Mouse (Mus musculus): ENCODE measurements at regions not wholly inside any gene's neighbourhood (a gene's known extent, or its start where the extent isn't known, plus 50 kb on each side); places are given as distances from the start of the nearest gene placed in this dataset.
A peak's percentile ranks its signal among the peaks of the same experiment; 100 is the strongest.
"Not testable (repeated sequence)": the region's sequence is repeated elsewhere in the genome, so short reads cannot be mapped to it uniquely, and the experiment has no call there.

DNA sequence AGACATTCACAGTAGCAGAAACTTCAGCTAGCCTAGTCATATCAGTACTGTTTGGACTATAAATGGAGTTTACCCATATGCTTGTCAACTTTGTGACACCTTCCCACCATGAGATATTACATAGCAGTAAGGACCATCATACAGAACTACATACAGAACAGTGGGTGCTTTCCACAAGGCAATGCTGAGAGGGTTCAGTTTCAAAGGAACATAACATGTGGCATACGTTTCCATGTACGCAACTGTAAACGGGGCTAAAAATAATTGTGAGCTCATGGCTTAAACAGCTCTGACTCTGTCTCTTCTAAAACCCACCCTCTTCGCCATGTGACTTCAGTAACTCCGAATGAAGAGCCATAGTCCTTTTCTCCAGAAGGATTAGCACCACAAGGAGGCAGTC is 109.0 kb upstream of the Rasgrp1 start:
- 37% methylated on average over 5 of the region's 5 CpGs for WGBS
- no peaks in the 10 kb centered on the region for H3K36me3 ChIP-seq
- H3K4me1 ChIP-seq: 0 out of 2 replicates have a peak, but pooled peaks cover 3% of the 10 kb centered on the region
- H3K9me3 ChIP-seq (replicated peaks): no peaks in the 10 kb centered on the region
- no peaks in the 10 kb centered on the region for H3K27me3 ChIP-seq
- peak; percentile 59; the same call in 1 of the 2 replicates for ATAC-seq (ENCODE audit: insufficient number of reproducible peaks, low FRiP score, low TSS enrichment, low read depth)
- no peak overlapping the region for H3K4me3 ChIP-seq (replicated peaks)
- no peak overlapping the region for H3K9ac ChIP-seq
- 0 out of 2 replicates have a peak overlapping the region, but pooled peaks have one; percentile 59 for H3K27ac ChIP-seq (replicated peaks)
- no peak overlapping the region for H3K4me2 ChIP-seq (replicated peaks)

DNA sequence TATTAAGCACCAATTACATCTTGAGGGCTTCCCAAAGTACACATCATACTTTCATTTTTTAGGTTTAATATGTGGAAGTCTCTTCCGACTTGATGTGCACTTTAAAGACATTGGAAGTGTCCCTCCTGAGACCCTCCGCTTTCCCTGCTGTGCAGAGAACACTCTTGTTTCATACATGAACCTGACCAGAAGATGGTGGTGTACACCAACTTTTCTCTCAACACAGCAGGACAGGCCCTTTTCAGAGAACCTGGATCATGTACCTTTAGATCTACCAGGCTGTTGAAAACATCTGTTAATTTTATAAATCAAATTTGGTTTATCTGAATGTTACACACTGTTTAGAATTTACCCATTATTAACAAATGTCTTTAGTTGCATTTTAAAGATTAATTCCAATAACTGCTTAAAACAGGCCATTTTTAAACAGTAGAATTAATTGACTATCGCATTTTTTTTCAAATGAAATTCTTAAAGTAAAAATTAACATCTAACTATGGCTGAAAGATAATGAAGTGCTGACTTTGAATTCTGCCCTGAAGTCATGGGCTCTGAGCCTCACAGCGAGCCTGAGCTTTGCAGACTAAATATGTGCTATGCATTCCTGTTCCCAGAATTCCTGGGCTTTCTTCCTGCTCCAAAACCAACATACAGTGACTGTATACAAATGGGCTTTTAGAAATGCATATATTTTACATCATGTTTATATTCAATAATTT is 112.4 kb upstream of the Rasgrp1 start:
- 60% methylated on average over 4 of the region's 4 CpGs for WGBS
- no peaks in the 10 kb centered on the region for H3K27me3 ChIP-seq
- no peaks in the 10 kb centered on the region for H3K9me3 ChIP-seq (replicated peaks)
- no peaks in the 10 kb centered on the region for H3K36me3 ChIP-seq
- H3K9ac ChIP-seq: no peak overlapping the region
- no peak overlapping the region for H3K4me2 ChIP-seq (replicated peaks)
- ATAC-seq (ENCODE audit: insufficient number of reproducible peaks, low FRiP score, low TSS enrichment, low read depth): no peak
- 0 out of 2 replicates have a peak, but pooled peaks cover 3% of the 10 kb centered on the region for H3K4me1 ChIP-seq
- no peak overlapping the region for H3K4me3 ChIP-seq (replicated peaks)
- H3K27ac ChIP-seq (replicated peaks): no peak overlapping the region

DNA sequence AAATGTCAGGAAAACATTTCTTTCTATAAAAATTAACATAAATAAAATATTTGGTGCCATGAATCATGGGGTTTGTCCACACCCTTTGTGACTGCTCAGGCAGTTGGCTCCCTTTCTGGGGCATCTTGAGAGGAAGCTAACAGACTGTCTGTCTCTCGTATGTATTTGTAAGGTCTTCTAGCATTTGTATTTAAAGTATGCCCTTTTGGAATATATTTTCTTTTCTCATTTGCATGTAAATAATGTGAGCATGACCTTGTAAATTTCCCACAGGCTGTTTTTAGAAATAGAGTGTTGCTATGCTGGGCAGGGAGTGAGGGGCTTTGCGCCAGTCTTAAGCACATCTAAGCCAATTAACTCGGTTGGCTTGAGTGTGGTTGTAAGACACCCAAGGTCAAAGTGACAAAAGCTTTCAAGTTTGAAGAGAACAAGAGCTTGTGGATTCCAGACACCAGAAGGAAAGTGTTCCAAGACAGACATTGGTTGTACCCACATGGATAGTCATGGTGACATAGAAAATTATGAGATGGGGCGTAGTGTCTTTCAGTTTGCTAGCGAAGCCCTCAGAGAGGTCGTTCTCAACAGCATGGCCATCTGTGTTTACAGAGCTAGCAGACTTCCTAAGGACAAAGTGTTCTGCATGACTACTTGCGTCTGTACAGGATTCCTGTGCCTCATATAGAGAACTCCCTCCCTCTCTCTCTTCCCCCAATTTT is 113.1 kb upstream of the Rasgrp1 start:
- 46% methylated on average over 7 of the region's 7 CpGs for WGBS
- Histone ChIP-seq H3K27me3 (no peaks in the 10 kb centered on the region), H3K4me1 (0 out of 2 replicates have a peak, but pooled peaks cover 3% of the 10 kb centered on the region), H3K36me3 (no peaks in the 10 kb centered on the region), H3K9me3 (replicated peaks) (no peaks in the 10 kb centered on the region), H3K4me2 (replicated peaks) (no peak overlapping the region), H3K9ac (no peak overlapping the region), H3K27ac (replicated peaks) (peak overlapping the region; percentile 39; the same call in 1 of the 2 replicates), H3K4me3 (replicated peaks) (no peak overlapping the region)
- ATAC-seq (ENCODE audit: insufficient number of reproducible peaks, low FRiP score, low TSS enrichment, low read depth): no peak; the same call in 1 of the 2 replicates

DNA sequence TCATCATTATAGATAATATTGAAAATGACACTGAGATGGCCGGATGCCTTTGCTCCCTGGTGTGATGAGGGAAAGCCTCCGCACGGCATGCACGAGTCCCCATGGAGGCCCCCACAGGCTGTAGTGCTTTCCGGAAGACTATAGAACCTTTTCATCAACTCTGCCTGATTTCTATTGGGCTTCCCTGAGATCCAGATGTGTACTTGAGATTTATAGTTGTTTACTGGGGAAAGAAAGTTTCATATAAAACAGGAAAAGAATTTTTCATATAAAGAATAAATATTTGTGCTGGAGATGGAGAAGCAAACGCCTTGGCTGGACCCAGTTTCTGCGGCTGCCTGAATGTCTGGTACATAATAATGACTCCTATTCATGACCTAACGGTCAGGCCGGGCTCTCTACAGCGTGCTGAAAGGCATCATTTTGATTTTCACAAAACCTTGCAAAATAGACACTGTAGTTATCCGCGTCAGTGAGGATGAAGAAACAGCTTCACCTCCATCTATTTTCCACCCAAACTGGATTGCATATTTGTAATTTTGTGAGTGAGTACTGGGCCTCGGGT is 113.7 kb upstream of the Rasgrp1 start:
- no peak; the same call in 1 of the 2 replicates for ATAC-seq (ENCODE audit: insufficient number of reproducible peaks, low FRiP score, low TSS enrichment, low read depth)
- no peaks in the 10 kb centered on the region for H3K36me3 ChIP-seq
- H3K9me3 ChIP-seq (replicated peaks): no peaks in the 10 kb centered on the region
- no peak overlapping the region for H3K9ac ChIP-seq
- H3K4me1 ChIP-seq: 0 out of 2 replicates have a peak, but pooled peaks cover 3% of the 10 kb centered on the region
- H3K4me3 ChIP-seq (replicated peaks): no peak overlapping the region
- WGBS: 61% methylated on average over 13 of the region's 13 CpGs
- H3K27me3 ChIP-seq: no peaks in the 10 kb centered on the region
- H3K4me2 ChIP-seq (replicated peaks): no peak overlapping the region
- H3K27ac ChIP-seq (replicated peaks): peak overlapping the region; percentile 39; the same call in 1 of the 2 replicates

DNA sequence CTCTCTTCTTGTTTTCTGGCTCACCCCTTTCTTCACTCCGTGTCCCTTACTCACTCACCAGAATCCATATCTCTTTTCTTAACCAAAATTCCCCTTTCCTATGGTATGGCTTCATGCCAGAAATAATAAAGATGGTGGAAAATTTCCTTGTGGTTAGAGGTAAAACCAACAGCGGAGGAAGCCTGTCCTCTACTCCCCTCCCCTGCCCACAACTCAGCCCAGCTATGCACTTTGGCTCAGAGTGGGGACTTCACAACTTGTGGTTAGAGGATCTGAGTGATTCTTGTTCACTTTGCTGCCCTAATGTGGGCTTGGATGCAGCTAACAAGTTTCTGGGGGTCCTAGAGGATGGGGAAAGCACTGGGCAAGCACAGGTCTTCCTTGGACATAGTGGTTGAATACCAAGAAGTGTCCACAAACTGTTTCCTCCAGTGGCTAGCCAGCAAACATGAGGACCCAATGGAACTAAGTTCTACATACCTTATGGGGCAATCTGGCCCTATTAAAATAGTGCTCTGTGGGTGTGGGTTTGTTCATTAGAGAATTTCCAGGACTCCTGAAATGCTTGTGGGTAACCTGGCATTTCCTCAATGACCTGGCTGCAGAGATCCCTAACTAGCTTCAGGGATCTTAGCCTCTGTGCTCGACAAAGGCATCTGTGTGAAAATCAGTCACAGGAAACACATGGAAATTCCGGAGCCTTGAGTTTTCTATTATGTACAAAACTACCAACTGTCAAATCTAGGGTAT is 118.9 kb upstream of the Rasgrp1 start:
- H3K4me3 ChIP-seq (replicated peaks): no peak overlapping the region
- WGBS: 52% methylated on average over 4 of the region's 4 CpGs
- no peaks in the 10 kb centered on the region for H3K27me3 ChIP-seq
- no peak overlapping the region for H3K27ac ChIP-seq (replicated peaks)
- 0 out of 2 replicates have a peak, but pooled peaks cover 2% of the 10 kb centered on the region for H3K4me1 ChIP-seq
- H3K9me3 ChIP-seq (replicated peaks): no peaks in the 10 kb centered on the region
- H3K9ac ChIP-seq: no peak overlapping the region
- H3K4me2 ChIP-seq (replicated peaks): no peak overlapping the region
- ATAC-seq (ENCODE audit: insufficient number of reproducible peaks, low FRiP score, low TSS enrichment, low read depth): no peak
- H3K36me3 ChIP-seq: no peaks in the 10 kb centered on the region

DNA sequence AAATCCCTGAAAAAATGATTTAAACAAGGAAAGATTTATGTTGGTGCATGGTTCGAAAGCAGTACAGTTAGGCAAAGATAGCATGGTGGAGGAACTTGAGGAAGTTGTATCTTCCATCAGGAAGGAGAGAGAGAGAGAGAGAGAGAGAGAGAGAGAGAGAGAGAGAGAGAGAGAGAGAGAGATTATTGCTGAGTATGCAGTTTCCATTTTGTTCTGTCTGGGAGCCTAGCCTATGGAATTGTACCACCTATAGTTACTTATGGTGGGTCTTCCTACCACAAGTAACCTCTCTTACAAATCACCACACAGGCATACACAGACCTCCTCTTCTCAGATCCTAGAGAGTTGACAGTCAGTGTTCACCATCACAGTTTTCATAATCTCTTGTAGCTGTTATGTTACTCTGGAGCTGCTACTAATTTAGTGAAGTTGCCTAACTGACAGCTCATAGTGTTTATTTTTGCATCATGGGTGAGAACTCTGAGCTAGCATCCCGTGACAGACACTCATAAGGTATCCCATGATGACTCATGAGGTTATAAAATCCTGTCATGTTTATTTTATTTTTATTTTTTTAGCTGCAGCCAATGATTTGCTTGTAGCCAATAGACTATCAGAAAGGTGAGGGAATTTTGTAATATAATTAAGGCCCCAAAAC is 132.2 kb upstream of the Rasgrp1 start:
- Histone ChIP-seq H3K9ac (no peak overlapping the region), H3K4me1 (no peaks in the 10 kb centered on the region), H3K27me3 (no peaks in the 10 kb centered on the region), H3K27ac (replicated peaks) (no peak overlapping the region), H3K4me2 (replicated peaks) (no peak overlapping the region), H3K9me3 (replicated peaks) (no peaks in the 10 kb centered on the region), H3K4me3 (replicated peaks) (no peak overlapping the region), H3K36me3 (no peaks in the 10 kb centered on the region)
- WGBS: 80% methylated on average over 2 of the region's 2 CpGs
- no peak for ATAC-seq (ENCODE audit: insufficient number of reproducible peaks, low FRiP score, low TSS enrichment, low read depth)

DNA sequence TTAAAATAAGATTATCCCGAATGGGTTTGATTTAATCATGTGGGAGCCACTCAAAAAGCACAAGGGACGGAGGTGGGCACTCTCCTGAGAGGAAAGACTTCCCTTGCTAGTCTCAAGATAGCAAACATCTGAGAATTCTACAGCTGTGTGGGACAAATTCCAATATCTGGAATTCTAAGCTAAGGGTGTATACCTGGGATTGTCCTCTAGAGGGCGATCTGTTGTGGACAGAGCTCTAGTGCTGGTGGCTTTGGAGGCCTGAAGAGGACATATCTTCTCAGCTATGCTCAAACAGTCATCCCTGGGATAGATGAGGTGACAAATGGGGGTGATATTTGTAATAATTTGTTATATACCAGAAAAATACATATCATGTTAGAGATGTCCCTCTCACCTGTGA is 132.8 kb upstream of the Rasgrp1 start:
- H3K4me2 ChIP-seq (replicated peaks): no peak overlapping the region
- WGBS: 38% methylated on average over 3 of the region's 3 CpGs
- no peak for ATAC-seq (ENCODE audit: insufficient number of reproducible peaks, low FRiP score, low TSS enrichment, low read depth)
- H3K9ac ChIP-seq: no peak overlapping the region
- H3K9me3 ChIP-seq (replicated peaks): no peaks in the 10 kb centered on the region
- H3K27me3 ChIP-seq: no peaks in the 10 kb centered on the region
- no peak overlapping the region for H3K4me3 ChIP-seq (replicated peaks)
- H3K27ac ChIP-seq (replicated peaks): no peak overlapping the region
- H3K4me1 ChIP-seq: no peaks in the 10 kb centered on the region
- no peaks in the 10 kb centered on the region for H3K36me3 ChIP-seq

DNA sequence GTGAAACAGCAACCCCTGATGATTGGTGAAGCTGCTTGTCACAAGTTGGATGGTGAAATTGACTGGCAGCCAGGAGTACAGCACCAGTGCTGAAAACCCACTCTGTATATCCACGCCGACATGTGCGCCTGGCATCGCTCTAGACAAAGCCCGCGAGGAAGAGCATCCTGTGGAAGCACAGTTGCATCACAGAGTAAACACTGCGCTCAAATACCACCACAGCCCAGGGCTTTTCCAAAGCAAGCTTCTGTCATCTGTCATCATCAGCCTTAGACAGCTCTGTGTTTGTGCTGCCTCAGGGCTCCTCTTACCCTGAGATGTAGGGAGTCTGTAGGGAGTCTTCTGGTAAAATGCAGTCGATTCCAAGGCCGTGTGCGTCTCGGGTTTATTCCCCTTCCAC is 134.7 kb upstream of the Rasgrp1 start:
- H3K27ac ChIP-seq (replicated peaks); H3K9me3 ChIP-seq (replicated peaks); H3K36me3 ChIP-seq; ATAC-seq (ENCODE audit: insufficient number of reproducible peaks, low FRiP score, low TSS enrichment, low read depth); H3K4me3 ChIP-seq (replicated peaks); H3K9ac ChIP-seq; H3K4me1 ChIP-seq; H3K4me2 ChIP-seq (replicated peaks); H3K27me3 ChIP-seq: not testable (repeated sequence)
- WGBS: 69% methylated on average over 11 of the region's 11 CpGs

DNA sequence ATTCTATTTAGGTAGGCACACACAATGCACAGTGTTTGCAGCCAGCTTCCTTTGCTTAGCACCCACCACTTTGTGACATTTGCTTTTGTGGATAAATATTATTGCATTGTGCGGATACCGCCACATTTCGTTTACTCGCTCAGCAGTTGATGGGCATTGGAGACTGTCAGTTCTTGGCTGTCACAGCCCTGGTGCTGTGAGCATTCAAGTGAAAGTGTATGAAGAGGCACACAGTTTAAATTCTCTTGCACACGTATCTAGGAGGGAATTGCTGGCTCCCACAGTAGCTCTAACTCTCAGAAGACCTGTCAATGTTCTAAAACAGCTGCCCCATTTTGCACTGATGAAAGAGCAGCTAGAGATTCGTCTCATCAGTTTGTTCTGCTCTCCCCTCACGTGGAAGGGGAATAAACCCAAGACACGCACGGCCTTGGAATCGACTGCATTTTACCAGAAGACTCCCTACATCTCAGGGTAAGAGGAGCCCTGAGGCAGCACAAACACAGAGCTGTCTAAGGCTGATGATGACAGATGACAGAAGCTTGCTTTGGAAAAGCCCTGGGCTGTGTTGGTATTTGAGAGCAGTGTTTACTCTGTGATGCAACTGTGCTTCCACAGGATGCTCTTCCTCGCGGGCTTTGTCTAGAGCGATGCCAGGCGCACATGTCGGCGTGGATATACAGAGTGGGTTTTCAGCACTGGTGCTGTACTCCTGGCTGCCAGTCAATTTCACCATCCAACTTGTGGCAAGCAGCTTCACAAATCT is 136.6 kb upstream of the Rasgrp1 start:
- H3K4me2 ChIP-seq (replicated peaks); H3K36me3 ChIP-seq; H3K9me3 ChIP-seq (replicated peaks); H3K4me1 ChIP-seq; H3K27ac ChIP-seq (replicated peaks); H3K9ac ChIP-seq; H3K4me3 ChIP-seq (replicated peaks); H3K27me3 ChIP-seq: not testable (repeated sequence)
- 47% methylated on average over 16 of the region's 16 CpGs for WGBS
- peak; percentile 39; the same call in 1 of the 2 replicates for ATAC-seq (ENCODE audit: insufficient number of reproducible peaks, low FRiP score, low TSS enrichment, low read depth)

DNA sequence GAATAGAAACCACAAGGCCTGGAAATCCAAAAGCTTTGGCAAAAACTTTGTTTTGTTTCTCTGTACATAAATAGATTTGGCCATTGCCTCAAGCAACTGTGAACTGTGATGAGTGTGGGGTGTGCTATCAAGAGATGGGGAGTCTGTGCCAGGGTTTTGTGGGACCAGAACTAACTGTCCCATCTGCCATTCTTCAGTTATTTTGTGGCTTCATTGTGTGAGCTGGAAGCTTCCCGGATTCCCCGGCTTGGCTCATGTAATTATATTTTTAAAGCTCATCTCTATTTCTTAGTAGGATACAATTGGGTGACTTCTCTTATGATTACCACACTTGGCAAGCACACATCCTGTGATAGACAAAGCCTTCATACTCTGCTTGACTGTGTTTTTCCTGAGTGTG is 143.6 kb upstream of the Rasgrp1 start:
- no peaks in the 10 kb centered on the region for H3K4me1 ChIP-seq
- no peaks in the 10 kb centered on the region for H3K36me3 ChIP-seq
- H3K9ac ChIP-seq: no peak overlapping the region
- H3K4me3 ChIP-seq (replicated peaks): no peak overlapping the region
- H3K27ac ChIP-seq (replicated peaks): no peak overlapping the region
- no peaks in the 10 kb centered on the region for H3K9me3 ChIP-seq (replicated peaks)
- ATAC-seq (ENCODE audit: insufficient number of reproducible peaks, low FRiP score, low TSS enrichment, low read depth): peak; percentile 47; the same call in 1 of the 2 replicates
- H3K27me3 ChIP-seq: no peaks in the 10 kb centered on the region
- 81% methylated on average over 2 of the region's 2 CpGs for WGBS
- H3K4me2 ChIP-seq (replicated peaks): no peak overlapping the region

Measured in embryonic facial prominence, embryonic 15.5 days (tissue).